Comparison of ENCODE assay signal across 8 mouse cellular contexts in genomic region chr2:25546811-25547491, GRCm38 (mm10). TPM values are rescaled to one million over a fixed set of nuclear protein-coding genes. Genes with fewer than 3 reads are reported as not detected.
DNase-seq lines count a peak whose midpoint lies in the region; ATAC-seq and TF ChIP-seq lines count a peak whose summit lies in the region.

Gene Traf2 (minus strand): TSS chr2:25546940.

- WGBS in forebrain, embryonic 12.5 days, result 3% methylated on average over 48 of the region's 48 CpGs
- WGBS in heart, postnatal 0 days, result 3% methylated on average over 48 of the region's 48 CpGs
- WGBS in liver, embryonic 16.5 days (ENCODE audit: insufficient replicate concordance), result 3% methylated on average over 48 of the region's 48 CpGs
- 3% methylated on average over 48 of the region's 48 CpGs for WGBS in neural tube, embryonic 13.5 days

- no peak for TF ChIP-seq CTCF in E14TG2a.4 (conservative IDR thresholded peaks at IDR 0.05; ENCODE audit: low read length)
- TF ChIP-seq CTCF in heart, postnatal 0 days (IDR thresholded peaks at IDR 0.05; ENCODE audit: low read depth), result no peak
- no peak for TF ChIP-seq CTCF in testis, adult 2 months (IDR thresholded peaks at IDR 0.05; ENCODE audit: control insufficient read depth, insufficient read depth, insufficient replicate concordance, low read depth, low read length)

- TF ChIP-seq POLR2A in testis, adult 2 months (IDR thresholded peaks at IDR 0.05; ENCODE audit: control insufficient read depth, low read depth, low read length), result no peak

- ATAC-seq in forebrain, embryonic 12.5 days (ENCODE audit: low FRiP score), result peak; percentile 99
- peak; percentile 99 for ATAC-seq in heart, postnatal 0 days (ENCODE audit: insufficient read depth, low read depth)
- peak; percentile 99 for ATAC-seq in liver, embryonic 16.5 days (ENCODE audit: low read depth)
- peak; percentile 100 for ATAC-seq in neural tube, embryonic 13.5 days (ENCODE audit: low read depth)

- H3K4me3 ChIP-seq in E14TG2a.4 (replicated peaks; ENCODE audit: low read length), result peak within 1 kb of the TSS; percentile 86
- H3K4me3 ChIP-seq in forebrain, embryonic 12.5 days (replicated peaks), result peak within 1 kb of the TSS; percentile 70
- peak within 1 kb of the TSS; percentile 77 for H3K4me3 ChIP-seq in heart, postnatal 0 days (ENCODE audit: low read depth, low read length)
- peak within 1 kb of the TSS; percentile 86 for H3K4me3 ChIP-seq in liver, embryonic 16.5 days (ENCODE audit: low read depth, low read length)
- H3K4me3 ChIP-seq in neural tube, embryonic 13.5 days, result peak within 1 kb of the TSS; percentile 63
- peak within 1 kb of the TSS; percentile 98 for H3K4me3 ChIP-seq in testis, adult 2 months (ENCODE audit: control insufficient read depth, low read depth, low read length)

- peaks cover 35% of the 10 kb centered on the region for H3K4me1 ChIP-seq in E14TG2a.4 (replicated peaks; ENCODE audit: low read depth, low read length)
- peaks cover 16% of the 10 kb centered on the region for H3K4me1 ChIP-seq in forebrain, embryonic 12.5 days
- peaks cover 10% of the 10 kb centered on the region for H3K4me1 ChIP-seq in heart, postnatal 0 days (ENCODE audit: control insufficient read depth, insufficient read depth)
- peaks cover 16% of the 10 kb centered on the region for H3K4me1 ChIP-seq in liver, embryonic 16.5 days (ENCODE audit: control insufficient read depth, low read depth, low read length)
- H3K4me1 ChIP-seq in neural tube, embryonic 13.5 days (replicated peaks), result peaks cover 18% of the 10 kb centered on the region
- peaks cover 11% of the 10 kb centered on the region for H3K4me1 ChIP-seq in testis, adult 2 months (ENCODE audit: control insufficient read depth, insufficient read depth, low read length)

- H3K27me3 ChIP-seq in E14TG2a.4 (ENCODE audit: insufficient read depth, low read length), result no peaks in the 10 kb centered on the region
- no peaks in the 10 kb centered on the region for H3K27me3 ChIP-seq in forebrain, embryonic 12.5 days
- no peaks in the 10 kb centered on the region for H3K27me3 ChIP-seq in heart, postnatal 0 days (ENCODE audit: control insufficient read depth, insufficient read depth, low read length)
- no peaks in the 10 kb centered on the region for H3K27me3 ChIP-seq in liver, embryonic 16.5 days (ENCODE audit: control insufficient read depth, insufficient read depth, low read depth, low read length)
- H3K27me3 ChIP-seq in neural tube, embryonic 13.5 days, result no peaks in the 10 kb centered on the region
- no peaks in the 10 kb centered on the region for H3K27me3 ChIP-seq in testis, adult 2 months (ENCODE audit: control insufficient read depth, insufficient read depth, low read length)

- peaks cover 9% of the 10 kb centered on the region for H3K36me3 ChIP-seq in E14TG2a.4 (ENCODE audit: insufficient read depth, low read length)
- no peaks in the 10 kb centered on the region; the same call in 1 of the 2 replicates for H3K36me3 ChIP-seq in forebrain, embryonic 12.5 days (replicated peaks)
- 0 out of 2 replicates have a peak, but pooled peaks cover 3% of the 10 kb centered on the region for H3K36me3 ChIP-seq in heart, postnatal 0 days (replicated peaks; ENCODE audit: control insufficient read depth, insufficient read depth, low read length)
- H3K36me3 ChIP-seq in liver, embryonic 16.5 days (ENCODE audit: control insufficient read depth, insufficient read depth), result no peaks in the 10 kb centered on the region; the same call in 1 of the 2 replicates
- no peaks in the 10 kb centered on the region for H3K36me3 ChIP-seq in neural tube, embryonic 13.5 days
- H3K36me3 ChIP-seq in testis, adult 2 months (ENCODE audit: control insufficient read depth, insufficient read depth, low read length), result no peaks in the 10 kb centered on the region

- no peaks in the 10 kb centered on the region for H3K9me3 ChIP-seq in E14TG2a.4 (ENCODE audit: low read length)
- H3K9me3 ChIP-seq in forebrain, embryonic 12.5 days, result no peaks in the 10 kb centered on the region
- no peaks in the 10 kb centered on the region for H3K9me3 ChIP-seq in heart, postnatal 0 days (replicated peaks; ENCODE audit: control insufficient read depth, low read length)
- no peaks in the 10 kb centered on the region for H3K9me3 ChIP-seq in liver, embryonic 16.5 days (replicated peaks; ENCODE audit: control insufficient read depth, low read length)
- H3K9me3 ChIP-seq in neural tube, embryonic 13.5 days, result no peaks in the 10 kb centered on the region

- peak within 1 kb of the TSS; percentile 66 for H3K27ac ChIP-seq in forebrain, embryonic 12.5 days
- H3K27ac ChIP-seq in heart, postnatal 0 days (ENCODE audit: low read depth), result peak within 1 kb of the TSS; percentile 77
- H3K27ac ChIP-seq in liver, embryonic 16.5 days (ENCODE audit: low read length), result peak within 1 kb of the TSS; percentile 76
- H3K27ac ChIP-seq in neural tube, embryonic 13.5 days (replicated peaks), result no peak within 1 kb of the TSS; the same call in 1 of the 2 replicates
- H3K27ac ChIP-seq in testis, adult 2 months (ENCODE audit: control insufficient read depth, insufficient read depth, low read depth, low read length), result peak within 1 kb of the TSS; percentile 99

- peak; percentile 98 for DNase-seq in c-Kit-positive CD71-positive TER-119-positive erythroid progenitor cells, embryonic 14.5 days (ENCODE audit: low spot score)
- peak; percentile 98 for DNase-seq in heart, postnatal 0 days (ENCODE audit: low spot score)
- DNase-seq in kidney, postnatal 4 days, result peak; percentile 99 to 100

- TF ChIP-seq EP300 in heart, postnatal 0 days (IDR thresholded peaks at IDR 0.05; ENCODE audit: low read depth), result no peak

- H3K9ac ChIP-seq in forebrain, embryonic 12.5 days, result peak within 1 kb of the TSS; percentile 76
- peak within 1 kb of the TSS; percentile 76 for H3K9ac ChIP-seq in heart, postnatal 0 days (replicated peaks; ENCODE audit: low read depth, low read length)
- peak within 1 kb of the TSS; percentile 85 for H3K9ac ChIP-seq in liver, embryonic 16.5 days (ENCODE audit: low read depth, low read length)
- H3K9ac ChIP-seq in neural tube, embryonic 13.5 days, result peak within 1 kb of the TSS; percentile 78

- peak within 1 kb of the TSS; percentile 79 for H3K4me2 ChIP-seq in forebrain, embryonic 12.5 days
- H3K4me2 ChIP-seq in heart, postnatal 0 days (ENCODE audit: low read depth, low read length), result peak within 1 kb of the TSS; percentile 77
- peak within 1 kb of the TSS; percentile 83 for H3K4me2 ChIP-seq in liver, embryonic 16.5 days (ENCODE audit: low read depth, low read length)
- peak within 1 kb of the TSS; percentile 83 for H3K4me2 ChIP-seq in neural tube, embryonic 13.5 days

RNA-seq across cellular contexts. Expression of gene Traf2, which starts in this region (rescaled TPM):
- polyA plus RNA-seq in forebrain, embryonic 12.5 days (2016; fragmentation: Nextera tagmentation; extraction: Ambion mirVana), result 33.8 and 36.8 TPM in 2 replicates
- 5.1 and 6.3 TPM in 2 replicates for total RNA-seq in heart, postnatal 0 days (2014; rRNA removed; ENCODE audit: low replicate concordance)
- polyA plus RNA-seq in heart, postnatal 0 days (2015; fragmentation: Nextera tagmentation; extraction: Ambion mirVana), result 14.2 and 15.8 TPM in 2 replicates
- 13.0 and 13.3 TPM in 2 replicates for polyA plus RNA-seq in liver, embryonic 16.5 days (2015; fragmentation: Nextera tagmentation; extraction: Ambion mirVana)
- 19.2 and 20.8 TPM in 2 replicates for polyA plus RNA-seq in neural tube, embryonic 13.5 days (2015; fragmentation: Nextera tagmentation; extraction: Ambion mirVana)
- 12.2 and 12.7 TPM in 2 replicates for polyA plus RNA-seq in testis, adult 2 months (2012; rRNA removed)
